Mouse (Mus musculus) kidney, embryonic 15.5 days (tissue): Measurements from ENCODE around the gene Clta. TPM values are rescaled to one million over a fixed set of nuclear protein-coding genes. Genes with fewer than 3 reads are reported as not detected.

Experiments used
- ATAC-seq: fragments of 200-750 bp; cut with Nextera tagmentation; replicated peaks from 2 replicates; pipeline ENCODE4 v1.8.0; 2017; ENCODE audit warnings: moderate TSS enrichment; ENCODE audit not compliant: low FRiP score
- H3K27ac ChIP-seq: fragments of 300-500 bp; sonication (generic); 2 replicates; pipeline ENCODE4 v1.5.1; 2015; ENCODE audit warnings: mild to moderate bottlenecking, inconsistent platforms
- H3K27me3 ChIP-seq: fragments of 300-500 bp; sonication (generic); 2 replicates; pipeline ENCODE4 v1.6.1; 2015; ENCODE audit warnings: inconsistent platforms
- H3K36me3 ChIP-seq: fragments of 300-500 bp; sonication (generic); 2 replicates; pipeline ENCODE4 v1.6.1; 2015; ENCODE audit warnings: inconsistent platforms
- H3K4me1 ChIP-seq: fragments of 300-500 bp; sonication (generic); 2 replicates; pipeline ENCODE4 v1.6.1; 2015; ENCODE audit warnings: inconsistent platforms
- H3K4me2 ChIP-seq: fragments of 300-500 bp; sonication (generic); 2 replicates; pipeline ENCODE4 v1.6.1; 2015; ENCODE audit warnings: moderate library complexity, mild to moderate bottlenecking, inconsistent platforms
- H3K4me3 ChIP-seq: fragments of 300-500 bp; sonication (generic); replicated peaks from 2 replicates; pipeline ENCODE4 v1.5.1; 2015; ENCODE audit warnings: mild to moderate bottlenecking, inconsistent platforms
- H3K9ac ChIP-seq: fragments of 300-500 bp; sonication (generic); 2 replicates; pipeline ENCODE4 v1.6.1; 2015; ENCODE audit warnings: mild to moderate bottlenecking, inconsistent platforms
- H3K9me3 ChIP-seq: fragments of 300-500 bp; sonication (generic); replicated peaks from 2 replicates; pipeline ENCODE4 v1.6.1; 2016; ENCODE audit warnings: inconsistent platforms
- WGBS: fragments of 180-500 bp; shearing (Covaris S2); methylation state at CpG from one replicate; pipeline ENCODE4 v1.1.7; 2015; ENCODE audit warnings: mixed read lengths; 5-methylcytosine and 5-hydroxymethylcytosine counted together
- polyA plus RNA-seq: library from polyadenylated mRNA; unstranded; fragments of >200 nt; fragmentation: Nextera tagmentation; extraction: Ambion mirVana; gene quantifications from 2 replicates; pipeline ENCODE4 v1.2.1, GENCODE M21; 2015

The Clta gene
- polyA plus RNA-seq, 1 experiment from 2014 or later: 236 TPM

DNA sequence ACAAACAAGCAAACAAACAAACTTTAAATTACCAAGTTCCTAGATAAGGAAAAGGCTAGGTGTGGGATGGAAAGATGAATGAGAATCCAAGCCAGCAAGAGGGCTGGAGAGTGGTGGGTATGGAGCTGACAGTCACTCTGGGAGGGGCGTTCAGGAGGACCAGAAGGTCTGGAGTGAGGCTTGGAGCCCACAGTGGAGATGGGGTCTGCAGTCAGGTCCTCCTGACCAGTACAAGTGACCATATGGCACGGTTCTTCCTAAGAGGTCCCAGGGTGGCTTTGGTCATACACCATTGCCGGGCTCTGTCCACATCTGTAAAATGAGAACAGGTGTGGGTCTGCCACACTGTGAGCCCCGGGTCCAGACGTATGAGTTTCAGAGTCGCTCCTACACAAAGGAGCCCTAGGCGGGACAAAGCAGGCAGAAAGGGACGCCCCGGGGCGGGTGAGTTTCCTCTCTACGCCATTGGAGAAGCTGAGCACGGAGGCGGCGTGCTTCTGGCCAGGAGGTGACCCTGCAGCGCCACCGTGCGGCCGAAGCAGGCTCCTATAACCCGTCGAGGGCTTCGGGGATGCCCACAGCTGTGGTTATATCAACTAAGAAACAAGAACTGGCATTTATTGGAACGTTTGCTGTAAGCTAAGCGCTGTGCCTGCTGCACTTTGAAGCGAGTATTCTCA, 22.1 kb upstream of the Clta start:
- Histone ChIP-seq H3K4me2 (peak overlapping the region; percentile 75), H3K4me1 (peaks cover 17% of the 10 kb centered on the region), H3K9ac (peak overlapping the region; percentile 52), H3K4me3 (peak overlapping the region; percentile 39), H3K36me3 (no peaks in the 10 kb centered on the region), H3K27ac (peak overlapping the region; percentile 16; the same call in 1 of the 2 replicates), H3K9me3 (no peaks in the 10 kb centered on the region), H3K27me3 (no peaks in the 10 kb centered on the region)
- 2% methylated on average over 24 of the region's 24 CpGs for WGBS
- peak; percentile 93 for ATAC-seq

GRCm38 (mm10) chr4:43983181-43983580, 21.1 kb upstream of the Clta start, which contains the start of gene Ccin:
Ccin (plus strand) TSS chr4:43983483.
- H3K9ac ChIP-seq: peak within 1 kb of the TSS; percentile 52
- H3K4me1 ChIP-seq: peaks cover 17% of the 10 kb centered on the region
- no peaks in the 10 kb centered on the region for H3K9me3 ChIP-seq
- no peak for ATAC-seq
- H3K27me3 ChIP-seq: no peaks in the 10 kb centered on the region
- no peaks in the 10 kb centered on the region for H3K36me3 ChIP-seq
- H3K4me3 ChIP-seq: peak within 1 kb of the TSS; percentile 39
- peak within 1 kb of the TSS; percentile 75 for H3K4me2 ChIP-seq
- H3K27ac ChIP-seq: peak within 1 kb of the TSS; percentile 16; the same call in 1 of the 2 replicates
- 80% methylated on average over 11 of the region's 11 CpGs for WGBS

- WGBS: 92% methylated on average over 22 of the region's 22 CpGs
- Histone ChIP-seq H3K36me3 (no peaks in the 10 kb centered on the region), H3K4me2 (no peak overlapping the region), H3K4me1 (peaks cover 12% of the 10 kb centered on the region), H3K27ac (no peak overlapping the region), H3K27me3 (no peaks in the 10 kb centered on the region), H3K9me3 (no peaks in the 10 kb centered on the region), H3K4me3 (no peak overlapping the region), H3K9ac (no peak overlapping the region)
- ATAC-seq: no peak
Observed at GRCm38 (mm10) chr4:43983756-43984155, 20.5 kb upstream of the Clta start.

GRCm38 (mm10) chr4:43984326-43984725, 19.9 kb upstream of the Clta start:
- 95% methylated on average over 19 of the region's 19 CpGs for WGBS
- Histone ChIP-seq H3K36me3 (no peaks in the 10 kb centered on the region), H3K4me2 (no peak overlapping the region), H3K9ac (no peak overlapping the region), H3K4me1 (peaks cover 6% of the 10 kb centered on the region), H3K27me3 (no peaks in the 10 kb centered on the region), H3K4me3 (no peak overlapping the region), H3K9me3 (no peaks in the 10 kb centered on the region), H3K27ac (no peak overlapping the region)
- ATAC-seq: no peak

GRCm38 (mm10) chr4:43988976-43989375, 15.3 kb upstream of the Clta start:
- H3K4me2 ChIP-seq: no peak overlapping the region

GRCm38 (mm10) chr4:43993072-43993471, 11.2 kb upstream of the Clta start:
- H3K4me3 ChIP-seq: no peak overlapping the region
- no peak overlapping the region for H3K4me2 ChIP-seq
- no peak overlapping the region for H3K9ac ChIP-seq
- no peaks in the 10 kb centered on the region for H3K4me1 ChIP-seq
- H3K27me3 ChIP-seq: no peaks in the 10 kb centered on the region
- no peak for ATAC-seq
- 96% methylated on average over 11 of the region's 11 CpGs for WGBS
- H3K9me3 ChIP-seq: no peaks in the 10 kb centered on the region
- no peaks in the 10 kb centered on the region for H3K36me3 ChIP-seq
- H3K27ac ChIP-seq: no peak overlapping the region

More at GRCm38 (mm10) chr4:43988976-43989375, 15.3 kb upstream of the Clta start:
- no peak overlapping the region for H3K9ac ChIP-seq
- H3K36me3 ChIP-seq: no peaks in the 10 kb centered on the region
- 87% methylated on average over 3 of the region's 3 CpGs for WGBS
- no peaks in the 10 kb centered on the region for H3K4me1 ChIP-seq
- no peak overlapping the region for H3K4me3 ChIP-seq
- no peak overlapping the region for H3K27ac ChIP-seq
- no peak for ATAC-seq
- no peaks in the 10 kb centered on the region for H3K27me3 ChIP-seq
- H3K9me3 ChIP-seq: no peaks in the 10 kb centered on the region

DNA sequence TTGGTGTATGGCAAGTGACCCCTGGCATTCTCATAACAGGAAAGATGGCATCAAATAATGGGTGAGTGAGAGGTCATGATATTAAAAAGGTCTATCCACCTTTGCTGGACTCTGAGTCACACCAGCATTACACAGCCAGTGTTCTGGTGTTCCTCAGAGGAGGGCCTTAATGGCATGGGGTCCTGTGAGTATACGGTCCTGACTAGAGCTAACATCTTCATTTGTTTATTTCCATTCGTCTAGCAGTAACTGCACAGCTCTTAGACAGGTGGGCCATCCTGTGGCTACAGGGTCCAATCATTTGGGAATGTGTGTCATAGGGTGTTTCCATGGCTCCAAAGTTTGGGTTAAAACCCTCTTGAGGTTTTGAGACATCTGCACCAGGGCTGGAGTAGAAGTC, 9.9 kb upstream of the Clta start:
- no peak overlapping the region for H3K4me2 ChIP-seq
- no peaks in the 10 kb centered on the region for H3K4me1 ChIP-seq
- 84% methylated on average over 2 of the region's 2 CpGs for WGBS

DNA sequence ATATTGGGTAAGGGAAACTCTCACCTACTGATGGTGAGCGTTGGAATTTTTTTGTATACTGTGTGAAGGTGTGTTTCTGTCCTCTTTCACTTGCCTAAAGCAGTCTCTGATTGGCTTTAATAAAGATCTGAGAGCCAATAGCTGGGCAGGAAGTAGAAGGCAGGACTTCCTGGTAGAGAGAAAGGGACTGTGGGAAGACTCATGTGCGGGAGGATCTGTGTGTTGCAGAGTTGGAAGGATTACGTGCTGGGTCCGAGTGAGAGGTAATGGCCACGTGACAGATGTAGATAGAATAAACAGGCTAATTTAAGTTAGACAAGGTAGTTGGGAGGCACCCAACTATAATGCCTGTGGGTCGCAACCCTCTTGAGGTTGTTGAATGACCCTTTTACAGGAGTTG, 630 bp upstream of the Clta start:
- no peaks in the 10 kb centered on the region for H3K9me3 ChIP-seq
- no peak for ATAC-seq
- H3K4me1 ChIP-seq: no peaks in the 10 kb centered on the region
- no peak overlapping the region for H3K4me3 ChIP-seq
- no peaks in the 10 kb centered on the region for H3K27me3 ChIP-seq
- H3K9ac ChIP-seq: no peak overlapping the region
- no peak overlapping the region for H3K4me2 ChIP-seq
- no peaks in the 10 kb centered on the region for H3K36me3 ChIP-seq
- H3K27ac ChIP-seq: no peak overlapping the region
- WGBS: 87% methylated on average over 6 of the region's 6 CpGs

More for the DNA sequence above, 9.9 kb upstream of the Clta start:
- H3K36me3 ChIP-seq: no peaks in the 10 kb centered on the region
- no peaks in the 10 kb centered on the region for H3K27me3 ChIP-seq
- no peak overlapping the region for H3K9ac ChIP-seq
- H3K4me3 ChIP-seq: no peak overlapping the region
- no peak for ATAC-seq
- H3K9me3 ChIP-seq: no peaks in the 10 kb centered on the region
- H3K27ac ChIP-seq: no peak overlapping the region

DNA sequence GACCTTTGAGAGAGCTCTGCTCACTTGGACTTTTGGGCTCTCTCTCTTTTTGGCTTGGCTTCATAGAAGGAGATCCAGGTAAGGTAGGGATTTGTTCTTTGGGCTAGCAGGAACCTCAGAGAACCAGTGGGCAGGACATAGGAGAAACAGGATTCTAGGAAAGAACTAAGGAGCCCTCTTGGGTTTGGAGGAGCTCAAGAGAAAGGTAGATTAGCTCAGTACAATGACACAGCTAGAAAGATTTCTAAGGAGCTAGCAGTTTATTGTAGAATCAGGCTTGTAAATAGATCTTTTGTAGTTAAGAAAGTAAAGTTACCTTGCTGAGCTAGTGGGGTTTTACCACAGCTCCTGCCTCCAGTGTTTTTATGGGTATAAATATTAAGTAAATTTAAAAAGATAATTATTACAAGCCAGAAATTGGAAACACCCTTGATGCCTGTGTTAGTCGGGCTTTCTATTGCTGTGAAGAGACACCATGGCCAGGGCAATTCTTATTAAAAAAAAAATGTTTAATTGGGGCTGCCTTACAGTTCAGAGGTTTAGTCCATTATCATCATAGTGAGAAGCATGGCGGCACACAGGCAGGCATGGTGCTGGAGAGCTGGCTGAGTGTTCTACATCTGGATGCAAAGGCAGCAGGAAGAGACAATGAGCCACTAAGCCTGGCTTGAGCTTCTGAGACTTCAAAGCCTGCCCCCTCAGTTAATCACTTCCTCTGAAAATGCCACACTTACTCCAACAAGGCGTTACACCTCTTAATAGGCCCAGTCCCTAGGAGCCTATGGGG, 564 bp downstream of the Clta start:
- H3K27ac ChIP-seq: no peak overlapping the region
- H3K9me3 ChIP-seq: no peaks in the 10 kb centered on the region
- H3K36me3 ChIP-seq: no peaks in the 10 kb centered on the region
- no peak overlapping the region for H3K4me2 ChIP-seq
- H3K4me1 ChIP-seq: no peaks in the 10 kb centered on the region
- H3K4me3 ChIP-seq: no peak overlapping the region
- ATAC-seq: no peak
- 70% methylated on average over 3 of the region's 3 CpGs for WGBS
- H3K27me3 ChIP-seq: no peaks in the 10 kb centered on the region
- no peak overlapping the region for H3K9ac ChIP-seq

GRCm38 (mm10) chr4:44010176-44010575, 5.9 kb downstream of the Clta start:
- H3K27me3 ChIP-seq: no peaks in the 10 kb centered on the region
- H3K27ac ChIP-seq: no peak overlapping the region
- no peaks in the 10 kb centered on the region for H3K9me3 ChIP-seq
- WGBS: 83% methylated on average over 1 of the region's 1 CpGs
- no peak overlapping the region for H3K4me3 ChIP-seq
- H3K4me2 ChIP-seq: no peak overlapping the region
- no peak overlapping the region for H3K9ac ChIP-seq
- H3K4me1 ChIP-seq: peaks cover 24% of the 10 kb centered on the region
- ATAC-seq: no peak
- H3K36me3 ChIP-seq: no peaks in the 10 kb centered on the region

DNA sequence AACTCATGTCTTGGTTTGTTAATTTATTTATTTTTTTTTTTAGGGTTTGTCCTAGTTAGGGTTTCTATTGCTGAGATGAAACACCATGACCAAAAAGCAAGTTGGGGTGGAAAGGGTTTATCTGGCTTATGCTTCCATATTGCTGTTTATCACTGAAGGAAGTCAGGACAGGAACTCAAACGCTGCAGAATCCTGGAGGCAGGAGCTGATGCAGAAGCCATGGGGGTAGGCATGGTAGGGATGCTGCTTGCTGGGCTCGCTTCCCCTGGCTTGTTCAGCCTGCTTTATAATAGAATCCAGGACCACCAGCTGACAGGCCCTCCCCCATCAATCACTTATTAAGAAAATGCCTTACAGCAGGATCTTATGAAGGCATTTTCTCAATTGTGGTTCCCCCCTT, 6.6 kb downstream of the Clta start:
- Histone ChIP-seq H3K9me3 (no peaks in the 10 kb centered on the region), H3K4me3 (no peak overlapping the region), H3K4me1 (peaks cover 29% of the 10 kb centered on the region), H3K9ac (no peak overlapping the region), H3K4me2 (no peak overlapping the region), H3K27me3 (no peaks in the 10 kb centered on the region), H3K27ac (no peak overlapping the region), H3K36me3 (no peaks in the 10 kb centered on the region)
- no peak for ATAC-seq
- 50% methylated on average over 2 of the region's 2 CpGs for WGBS

DNA sequence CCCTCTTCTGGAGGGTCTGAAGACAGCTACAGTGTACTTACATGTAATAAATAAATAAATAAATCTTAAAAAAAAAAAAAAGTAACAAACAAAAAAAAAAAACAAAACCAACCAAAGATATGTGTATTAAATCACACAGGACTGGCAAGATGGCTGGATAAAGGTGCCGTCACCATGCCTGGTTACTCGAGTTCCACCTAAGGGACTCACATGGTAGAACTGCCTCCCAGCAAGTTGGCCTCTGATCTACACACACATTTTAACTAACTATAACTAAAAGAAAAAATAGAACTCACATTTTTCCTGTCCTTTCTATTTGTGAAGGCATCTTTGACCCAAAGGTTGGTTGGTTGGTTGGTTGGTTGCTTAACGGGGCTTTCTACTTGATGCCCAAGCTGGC, 7.5 kb downstream of the Clta start:
- H3K9me3 ChIP-seq: no peaks in the 10 kb centered on the region
- peak overlapping the region; percentile 90 for H3K4me3 ChIP-seq
- WGBS: 88% methylated on average over 3 of the region's 3 CpGs
- no peaks in the 10 kb centered on the region for H3K36me3 ChIP-seq
- peak overlapping the region; percentile 87 for H3K4me2 ChIP-seq
- H3K27ac ChIP-seq: peak overlapping the region; percentile 75
- ATAC-seq: no peak
- no peaks in the 10 kb centered on the region for H3K27me3 ChIP-seq
- H3K4me1 ChIP-seq: peaks cover 38% of the 10 kb centered on the region
- H3K9ac ChIP-seq: peak overlapping the region; percentile 87
